Mouse (Mus musculus): ENCODE results near the gene Mettl7b. TPM values are rescaled to one million over a fixed set of nuclear protein-coding genes. Genes with fewer than 3 reads are reported as not detected.
A peak's percentile ranks its signal among the peaks of the same experiment; 100 is the strongest.

The Mettl7b gene
- total and polyA plus RNA-seq, 2 experiments from 2014 or later: not detected

DNA sequence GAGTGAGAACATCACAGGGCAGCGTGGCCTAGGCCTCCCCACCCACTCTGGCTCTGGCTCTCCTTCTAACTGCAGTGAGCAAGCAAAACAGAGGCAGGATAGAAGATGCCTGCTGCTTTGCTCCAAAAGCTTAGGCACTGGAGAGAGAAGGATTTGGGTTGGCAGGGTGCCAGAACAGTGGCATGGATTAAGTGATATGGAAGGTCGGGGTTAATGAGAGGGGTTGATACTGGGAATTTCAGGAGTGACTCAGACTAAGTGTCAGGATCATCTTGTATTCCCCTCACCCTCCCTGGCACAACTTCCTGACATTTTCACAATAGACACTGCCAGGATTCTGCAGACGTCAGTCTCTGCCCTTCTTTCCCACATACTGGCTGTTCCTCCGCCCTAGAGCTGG is 32.4 kb downstream of the Mettl7b start:
- 30% methylated on average over 4 of the region's 4 CpGs for WGBS
- Histone ChIP-seq H3K4me3 (ENCODE audit: low read depth, low read length) (no peak overlapping the region), H3K27ac (ENCODE audit: low read depth) (no peak overlapping the region), H3K9me3 (replicated peaks; ENCODE audit: control insufficient read depth, low read length) (no peaks in the 10 kb centered on the region), H3K9ac (replicated peaks; ENCODE audit: low read depth, low read length) (no peak overlapping the region), H3K4me1 (ENCODE audit: control insufficient read depth, insufficient read depth) (peaks cover 31% of the 10 kb centered on the region), H3K36me3 (replicated peaks; ENCODE audit: control insufficient read depth, insufficient read depth, low read length) (no peaks in the 10 kb centered on the region), H3K27me3 (ENCODE audit: control insufficient read depth, insufficient read depth, low read length) (0 out of 2 replicates have a peak, but pooled peaks cover 2% of the 10 kb centered on the region), H3K4me2 (ENCODE audit: low read depth, low read length) (no peak overlapping the region)
- DNase-seq (ENCODE audit: low spot score) (no peak), ATAC-seq (ENCODE audit: insufficient read depth, low read depth) (no peak)
- TF ChIP-seq EP300 (IDR thresholded peaks at IDR 0.05; ENCODE audit: low read depth): no peak
- no peak for TF ChIP-seq CTCF (IDR thresholded peaks at IDR 0.05; ENCODE audit: low read depth)

GRCm38 (mm10) chr10:128923935-128924334 is 36.9 kb downstream of the Mettl7b start, which contains the start of gene Bloc1s1:
Gene Bloc1s1, minus strand, starts transcription at chr10:128924035.
- Histone ChIP-seq H3K36me3 (replicated peaks; ENCODE audit: control insufficient read depth, insufficient read depth, low read length) (no peaks in the 10 kb centered on the region), H3K9me3 (replicated peaks; ENCODE audit: control insufficient read depth, low read length) (no peaks in the 10 kb centered on the region), H3K27ac (ENCODE audit: low read depth) (peak within 1 kb of the TSS; percentile 91), H3K4me1 (ENCODE audit: control insufficient read depth, insufficient read depth) (peaks cover 23% of the 10 kb centered on the region), H3K4me2 (ENCODE audit: low read depth, low read length) (peak within 1 kb of the TSS; percentile 75), H3K9ac (replicated peaks; ENCODE audit: low read depth, low read length) (peak within 1 kb of the TSS; percentile 66), H3K27me3 (ENCODE audit: control insufficient read depth, insufficient read depth, low read length) (no peaks in the 10 kb centered on the region), H3K4me3 (ENCODE audit: low read depth, low read length) (peak within 1 kb of the TSS; percentile 66)
- TF ChIP-seq EP300 (IDR thresholded peaks at IDR 0.05; ENCODE audit: low read depth) (no peak), CTCF (IDR thresholded peaks at IDR 0.05; ENCODE audit: low read depth) (no peak)
- DNase-seq (ENCODE audit: low spot score) (no peak), ATAC-seq (ENCODE audit: insufficient read depth, low read depth) (no peak)
- 53% methylated on average over 9 of the region's 9 CpGs for WGBS

DNA sequence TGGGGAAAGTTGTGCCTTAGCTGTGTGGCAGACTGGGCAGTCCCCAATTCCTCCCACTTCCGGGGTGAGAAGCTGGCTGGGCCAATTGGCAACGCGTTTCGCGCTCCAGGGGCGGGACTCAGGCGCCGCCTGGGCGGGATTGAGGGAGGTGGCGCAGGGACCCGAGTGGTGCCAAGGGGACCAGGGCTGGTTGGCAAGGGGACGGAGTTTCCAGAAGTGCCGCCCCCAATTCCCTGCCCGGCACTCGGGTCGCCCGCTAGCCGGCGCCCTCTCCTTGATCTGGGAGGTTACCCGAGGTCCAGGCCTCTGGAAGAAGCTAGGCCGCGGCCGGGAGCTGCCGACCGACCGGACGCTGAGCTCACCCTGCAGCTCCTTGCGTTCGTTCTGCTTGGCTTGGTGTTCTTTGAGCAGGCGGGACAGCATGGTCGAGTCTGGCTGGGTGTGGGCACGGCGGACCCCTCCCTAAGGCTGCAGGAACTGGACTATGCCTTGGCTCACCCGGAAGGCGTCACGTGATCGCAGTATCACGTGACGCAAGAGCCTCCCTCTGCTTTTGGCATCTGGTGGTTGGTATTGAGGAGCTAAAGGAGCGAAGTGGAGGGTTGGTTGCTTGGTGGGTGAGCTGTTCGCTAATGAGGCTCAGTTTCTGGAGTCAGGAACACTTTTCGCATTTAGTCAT is 37.6 kb downstream of the Mettl7b start:
- H3K4me1 ChIP-seq (ENCODE audit: control insufficient read depth, insufficient read depth): peaks cover 21% of the 10 kb centered on the region
- DNase-seq (ENCODE audit: low spot score) (peak; percentile 88), ATAC-seq (ENCODE audit: insufficient read depth, low read depth) (peak; percentile 95)
- H3K27ac ChIP-seq (ENCODE audit: low read depth): peak overlapping the region; percentile 91
- under 1% methylated on average over 42 of the region's 42 CpGs for WGBS
- TF ChIP-seq EP300 (IDR thresholded peaks at IDR 0.05; ENCODE audit: low read depth) (peak; percentile 56; the same call in 1 of the 2 replicates), CTCF (IDR thresholded peaks at IDR 0.05; ENCODE audit: low read depth) (peak; percentile 43)
- no peaks in the 10 kb centered on the region for H3K27me3 ChIP-seq (ENCODE audit: control insufficient read depth, insufficient read depth, low read length)
- peak overlapping the region; percentile 66 for H3K9ac ChIP-seq (replicated peaks; ENCODE audit: low read depth, low read length)
- peak overlapping the region; percentile 75 for H3K4me2 ChIP-seq (ENCODE audit: low read depth, low read length)
- no peaks in the 10 kb centered on the region for H3K9me3 ChIP-seq (replicated peaks; ENCODE audit: control insufficient read depth, low read length)
- H3K4me3 ChIP-seq (ENCODE audit: low read depth, low read length): peak overlapping the region; percentile 66
- peaks cover under 1% of the 10 kb centered on the region; the same call in 1 of the 2 replicates for H3K36me3 ChIP-seq (replicated peaks; ENCODE audit: control insufficient read depth, insufficient read depth, low read length)

DNA sequence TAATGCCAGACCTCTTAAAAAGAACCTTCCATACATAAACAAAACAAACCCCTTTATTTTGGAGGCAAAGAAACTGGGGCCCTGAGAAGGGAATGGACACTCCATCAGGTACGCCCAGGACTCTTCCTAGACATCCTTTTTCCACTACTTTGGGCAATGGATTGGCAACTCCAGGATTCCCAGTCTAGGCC is 38.1 kb downstream of the Mettl7b start, which contains the start of gene Rdh5:
Rdh5 (minus strand) TSS at position 67 of the 191 bp plus-strand sequence.
- Histone ChIP-seq H3K9ac (replicated peaks; ENCODE audit: low read depth, low read length) (peak within 1 kb of the TSS; percentile 66), H3K27ac (ENCODE audit: low read depth) (peak within 1 kb of the TSS; percentile 91), H3K27me3 (ENCODE audit: control insufficient read depth, insufficient read depth, low read length) (no peaks in the 10 kb centered on the region), H3K9me3 (replicated peaks; ENCODE audit: control insufficient read depth, low read length) (no peaks in the 10 kb centered on the region), H3K36me3 (replicated peaks; ENCODE audit: control insufficient read depth, insufficient read depth, low read length) (peaks cover 5% of the 10 kb centered on the region; the same call in 1 of the 2 replicates), H3K4me1 (ENCODE audit: control insufficient read depth, insufficient read depth) (peaks cover 21% of the 10 kb centered on the region), H3K4me2 (ENCODE audit: low read depth, low read length) (peak within 1 kb of the TSS; percentile 75), H3K4me3 (ENCODE audit: low read depth, low read length) (peak within 1 kb of the TSS; percentile 66)
- ATAC-seq (ENCODE audit: insufficient read depth, low read depth): no peak
- 15% methylated on average over 1 of the region's 1 CpGs for WGBS
- TF ChIP-seq EP300 (IDR thresholded peaks at IDR 0.05; ENCODE audit: low read depth): no peak
- TF ChIP-seq CTCF (IDR thresholded peaks at IDR 0.05; ENCODE audit: low read depth): no peak
- DNase-seq (ENCODE audit: low spot score): no peak

DNA sequence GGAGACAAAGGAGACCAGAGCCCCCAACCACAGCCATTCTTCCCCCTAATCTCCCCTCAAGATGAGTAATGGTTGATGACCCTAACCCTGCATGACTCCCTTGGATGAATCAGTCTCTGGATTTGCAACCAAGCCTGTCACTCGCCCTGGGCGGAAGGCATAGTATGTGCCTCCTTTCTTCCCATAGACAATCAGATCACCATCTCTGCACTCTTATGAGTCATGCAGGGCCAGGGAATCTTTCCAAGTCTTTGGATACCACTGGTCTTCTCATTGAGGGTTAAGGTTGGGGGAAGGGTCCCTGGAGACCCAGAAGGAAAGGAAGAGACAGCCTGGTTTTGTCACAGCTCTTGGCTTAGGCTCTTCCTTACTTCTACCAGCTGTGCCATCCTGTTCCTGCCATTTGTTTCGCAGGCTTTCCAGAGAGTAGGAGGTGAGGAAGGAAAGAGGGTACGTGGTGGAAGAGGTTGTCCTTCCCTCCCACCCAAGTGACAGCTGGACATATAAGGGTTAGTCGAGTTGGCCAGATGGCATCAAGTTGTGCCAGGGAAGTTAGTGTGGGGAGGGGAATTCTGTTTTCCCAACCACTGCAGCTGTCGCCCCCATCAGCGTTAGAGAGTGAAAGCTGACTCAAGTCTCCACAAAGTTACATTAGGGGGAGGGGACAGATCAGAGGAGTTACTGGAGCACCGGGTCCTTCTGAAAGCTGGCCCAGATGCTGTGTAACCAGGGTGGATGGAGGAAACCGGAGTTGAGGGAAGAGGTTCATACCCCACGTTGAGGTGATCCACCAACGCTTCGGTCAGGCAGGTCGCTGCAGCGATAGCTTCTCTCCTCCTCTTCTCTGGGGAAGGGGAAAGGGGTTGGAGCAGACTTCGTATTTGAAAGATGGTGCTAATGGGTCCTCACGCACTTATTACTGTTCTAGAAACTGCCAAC is 38.6 kb downstream of the Mettl7b start:
- DNase-seq (ENCODE audit: low spot score): no peak
- H3K4me2 ChIP-seq (ENCODE audit: low read depth, low read length): peak overlapping the region; percentile 75
- peak overlapping the region; percentile 91 for H3K27ac ChIP-seq (ENCODE audit: low read depth)
- H3K4me3 ChIP-seq (ENCODE audit: low read depth, low read length): peak overlapping the region; percentile 66
- no peak for ATAC-seq (ENCODE audit: insufficient read depth, low read depth)
- no peaks in the 10 kb centered on the region for H3K9me3 ChIP-seq (replicated peaks; ENCODE audit: control insufficient read depth, low read length)
- peaks cover 9% of the 10 kb centered on the region for H3K36me3 ChIP-seq (replicated peaks; ENCODE audit: control insufficient read depth, insufficient read depth, low read length)
- H3K27me3 ChIP-seq (ENCODE audit: control insufficient read depth, insufficient read depth, low read length): no peaks in the 10 kb centered on the region
- peak overlapping the region; percentile 66 for H3K9ac ChIP-seq (replicated peaks; ENCODE audit: low read depth, low read length)
- peaks cover 21% of the 10 kb centered on the region for H3K4me1 ChIP-seq (ENCODE audit: control insufficient read depth, insufficient read depth)
- WGBS: 62% methylated on average over 16 of the region's 16 CpGs
- no peak for TF ChIP-seq CTCF (IDR thresholded peaks at IDR 0.05; ENCODE audit: low read depth)
- TF ChIP-seq EP300 (IDR thresholded peaks at IDR 0.05; ENCODE audit: low read depth): no peak
